Mouse (Mus musculus) bone marrow, adult 2 months (tissue): ENCODE measurements at regions not wholly inside any gene's neighbourhood (a gene's known extent, or its start where the extent isn't known, plus 50 kb on each side); places are given as distances from the start of the nearest gene placed in this dataset.

Source experiments
- CTCF ChIP-seq: fragments of 200-500 bp; IDR thresholded peaks from 2 replicates; pipeline ENCODE4 v1.5.1; 2011; ENCODE audit warnings: low read length, control low read depth; ENCODE audit not compliant: control insufficient read depth, insufficient read depth
- POLR2A ChIP-seq: fragments of 200-500 bp; IDR thresholded peaks from 2 replicates; pipeline ENCODE4 v1.6.1; 2011; ENCODE audit warnings: low read depth, mild to moderate bottlenecking, control low read depth, low read length, borderline replicate concordance; ENCODE audit not compliant: control insufficient read depth

- TF ChIP-seq CTCF: no peak
- no peak for TF ChIP-seq POLR2A
Observed at GRCm38 (mm10) chr12:91946541-91946940, 97.6 kb upstream of the Sel1l start.
